Comparison of ENCODE assay signal across 16 mouse cellular contexts in the genomic region with DNA sequence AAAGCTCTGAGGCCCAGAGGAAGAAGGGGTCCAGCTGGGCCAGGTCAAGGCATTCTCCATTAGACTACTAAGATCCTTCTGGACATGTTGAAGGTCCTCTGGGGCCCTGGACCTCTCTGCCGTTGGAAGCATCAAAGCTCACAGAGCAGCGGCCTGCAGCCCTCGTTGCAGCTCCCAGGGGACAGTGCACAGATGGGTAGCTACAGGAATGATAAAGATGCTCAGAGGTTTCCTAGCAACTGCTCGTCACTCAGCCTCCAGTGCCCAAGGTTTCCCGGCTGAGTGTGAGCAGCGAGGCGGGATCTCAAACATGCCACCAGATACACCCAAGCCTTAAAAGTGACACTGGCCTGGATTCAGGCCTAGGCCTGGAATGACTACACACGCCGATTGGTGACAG. TPM values are rescaled to one million over a fixed set of nuclear protein-coding genes. Genes with fewer than 3 reads are reported as not detected.
A peak's percentile ranks its signal among the peaks of the same experiment; 100 is the strongest.
DNase-seq lines count a peak whose midpoint lies in the region; ATAC-seq lines count a peak whose summit lies in the region.
"Had no signal": no experiment of that assay in that cellular context is flagged by ENCODE, and none has a peak within 500 bp of the region (broad histone marks: within the 10 kb centered on the region; RNA-seq: fewer than 3 reads in every experiment).

No protein-coding gene starts in this region.

- H3K9me3 ChIP-seq in hindbrain, embryonic 14.5 days (ENCODE audit: control insufficient read depth, low read length) = no peaks in the 10 kb centered on the region
- H3K9me3 ChIP-seq: liver, embryonic 15.5 days had no signal

- WGBS in hindbrain, embryonic 14.5 days = 34% methylated on average over 9 of the region's 9 CpGs

- peak; percentile 11 to 36 for DNase-seq in left cerebral cortex, adult 18-20 months (ENCODE audit: low spot score in 2 of 2)
- no peak for DNase-seq in left cerebral cortex, postnatal 10 days (ENCODE audit: extremely low spot score in 1 of 2, low spot score in 2 of 2)
- DNase-seq in hindbrain, embryonic 14.5 days (ENCODE audit: low spot score) = peak; percentile 31
- DNase-seq in mesoderm, embryonic 11.5 days (ENCODE audit: low read depth, low spot score) = peak; percentile 54
- DNase-seq in right cerebral cortex, postnatal 14 days = peak; percentile 18
- DNase-seq in ovary, postnatal 36 days (ENCODE audit: low spot score) = no peak
- DNase-seq in urinary bladder, postnatal 36 days (ENCODE audit: low spot score in 2 of 2) = no peak
- DNase-seq: cerebellum, postnatal 25 days; gastrocnemius, postnatal 14 days; kidney, adult 2 months had no signal

- intact Hi-C loops in left cerebral cortex, postnatal 10 days (cut with DNase I) = no loop called here

- no peak overlapping the region for H3K27ac ChIP-seq in hindbrain, embryonic 14.5 days
- H3K27ac ChIP-seq: liver, embryonic 15.5 days had no signal

- no peaks in the 10 kb centered on the region for H3K36me3 ChIP-seq in hindbrain, embryonic 14.5 days (replicated peaks; ENCODE audit: control insufficient read depth, insufficient read depth)
- H3K36me3 ChIP-seq: liver, embryonic 15.5 days had no signal

- H3K4me1 ChIP-seq in hindbrain, embryonic 14.5 days (replicated peaks; ENCODE audit: control insufficient read depth, insufficient read depth, low read length) = peaks cover 7% of the 10 kb centered on the region
- H3K4me1 ChIP-seq: liver, embryonic 15.5 days had no signal

- peak; percentile 57; the same call in 1 of the 2 replicates for ATAC-seq in hindbrain, embryonic 14.5 days (ENCODE audit: low FRiP score)
- no peak for ATAC-seq in erythroid progenitor cell, adult 5-6 weeks (replicated peaks; ENCODE audit: low FRiP score, poor library complexity, severe bottlenecking)

- no peak overlapping the region for H3K4me2 ChIP-seq in hindbrain, embryonic 14.5 days (replicated peaks)
- H3K4me2 ChIP-seq: liver, embryonic 15.5 days had no signal

- H3K4me3 ChIP-seq in hindbrain, embryonic 14.5 days (replicated peaks; ENCODE audit: low read length) = no peak overlapping the region
- H3K4me3 ChIP-seq: erythroblast, embryonic 14.5 days; liver, embryonic 15.5 days had no signal

- H3K27me3 ChIP-seq in hindbrain, embryonic 14.5 days (ENCODE audit: control insufficient read depth, insufficient read depth, low read length) = no peaks in the 10 kb centered on the region
- H3K27me3 ChIP-seq: liver, embryonic 15.5 days had no signal

- H3K9ac ChIP-seq in hindbrain, embryonic 14.5 days = no peak overlapping the region
- H3K9ac ChIP-seq: liver, embryonic 15.5 days had no signal

RNA-seq across cellular contexts. Expression of a gene that starts 6.7 kb away (rescaled TPM):
- under 1 TPM in 1 of 2 experiments, not detected in 1; 0.35 TPM for total RNA-seq in left cerebral cortex, adult 18-20 months (2021)
- under 1 TPM in 1 of 2 experiments, not detected in 1; 0.39 TPM for total RNA-seq in left cerebral cortex, postnatal 10 days (2021)
- polyA plus RNA-seq in hindbrain, embryonic 14.5 days (2014; fragmentation: Nextera tagmentation; extraction: Ambion mirVana) = not detected in 2 replicates
- not detected in 2 replicates for total RNA-seq in erythroid progenitor cell, adult 5-6 weeks (2015; ENCODE audit: low replicate concordance)
- not detected in 2 replicates for total RNA-seq in erythroid progenitor cell, adult 5-6 weeks (2017; ENCODE audit: low replicate concordance)
- total RNA-seq: megakaryocyte-erythroid progenitor cell, adult 5-6 weeks had no signal
- polyA plus RNA-seq: erythroblast, embryonic 14.5 days had no signal

RNA-seq across cellular contexts. Expression of a gene that starts 50.7 kb away (rescaled TPM):
- total RNA-seq in left cerebral cortex, adult 18-20 months (2021) = under 1 TPM in 1 of 2 experiments, not detected in 1; 0.14 TPM
- not detected for total RNA-seq in left cerebral cortex, postnatal 10 days (2021)
- not detected in 2 replicates for polyA plus RNA-seq in hindbrain, embryonic 14.5 days (2014; fragmentation: Nextera tagmentation; extraction: Ambion mirVana)
- not detected in 2 replicates for total RNA-seq in erythroid progenitor cell, adult 5-6 weeks (2015; ENCODE audit: low replicate concordance)
- total RNA-seq in erythroid progenitor cell, adult 5-6 weeks (2017; ENCODE audit: low replicate concordance) = not detected in 2 replicates
- total RNA-seq: gastrocnemius, postnatal 14 days; megakaryocyte-erythroid progenitor cell, adult 5-6 weeks had no signal
- polyA plus RNA-seq: erythroblast, embryonic 14.5 days; heart, postnatal 0 days; liver, embryonic 15.5 days; stomach, embryonic 16.5 days had no signal

Comparison
In these comparisons a context has a peak if more than half of its experiments do, and no peak if none do; other contexts are left out.
1. DNase-seq: peak in left cerebral cortex, adult 18-20 months (2 of 2), hindbrain, embryonic 14.5 days (single experiment), mesoderm, embryonic 11.5 days (single experiment) and right cerebral cortex, postnatal 14 days (single experiment); none in left cerebral cortex, postnatal 10 days (0 of 2), ovary, postnatal 36 days (single experiment) and urinary bladder, postnatal 36 days (0 of 2).